Mouse (Mus musculus) forebrain, embryonic 13.5 days (tissue): ENCODE measurements around the gene Nfkbie. TPM values are rescaled to one million over a fixed set of nuclear protein-coding genes. Genes with fewer than 3 reads are reported as not detected.

ENCODE experiments used
- ATAC-seq: fragments of 200-750 bp; cut with Nextera tagmentation; 2 replicates; pipeline ENCODE4 v1.8.0; 2017
- H3K27ac ChIP-seq: fragments of 300-500 bp; sonication (generic); 2 replicates; pipeline ENCODE4 v1.5.1; 2015; ENCODE audit warnings: inconsistent platforms, mild to moderate bottlenecking, moderate library complexity
- H3K27me3 ChIP-seq: fragments of 300-500 bp; sonication (generic); 2 replicates; pipeline ENCODE4 v1.6.1; 2015; ENCODE audit warnings: mild to moderate bottlenecking, inconsistent platforms
- H3K36me3 ChIP-seq: fragments of 300-500 bp; sonication (generic); 2 replicates; pipeline ENCODE4 v1.6.1; 2015; ENCODE audit warnings: mild to moderate bottlenecking, inconsistent platforms; ENCODE audit not compliant: poor library complexity, severe bottlenecking
- H3K4me1 ChIP-seq: fragments of 300-500 bp; sonication (generic); 2 replicates; pipeline ENCODE4 v1.6.1; 2015; ENCODE audit warnings: inconsistent platforms
- H3K4me2 ChIP-seq: fragments of 300-500 bp; sonication (generic); 2 replicates; pipeline ENCODE4 v1.6.1; 2015; ENCODE audit warnings: inconsistent platforms, mild to moderate bottlenecking, moderate library complexity
- H3K4me3 ChIP-seq: fragments of 300-500 bp; sonication (generic); 2 replicates; pipeline ENCODE4 v1.5.1; 2015; ENCODE audit warnings: mild to moderate bottlenecking, inconsistent platforms
- H3K9ac ChIP-seq: fragments of 300-500 bp; sonication (generic); 2 replicates; pipeline ENCODE4 v1.6.1; 2015; ENCODE audit warnings: mild to moderate bottlenecking, inconsistent platforms
- H3K9me3 ChIP-seq: fragments of 300-500 bp; sonication (generic); replicated peaks from 2 replicates; pipeline ENCODE4 v1.6.1; 2016; ENCODE audit warnings: inconsistent platforms
- WGBS: fragments of 180-500 bp; shearing (Covaris S2); methylation state at CpG from one replicate; pipeline ENCODE4 v1.1.7; 2015; 5-methylcytosine and 5-hydroxymethylcytosine counted together
- polyA plus RNA-seq: library from polyadenylated mRNA; unstranded; fragments of >200 nt; fragmentation: Nextera tagmentation; extraction: Ambion mirVana; gene quantifications from 2 replicates; pipeline ENCODE4 v1.2.1, GENCODE M21; 2015

Nfkbie gene
- polyA plus RNA-seq, 1 experiment from 2014 or later: 5.1 TPM

DNA sequence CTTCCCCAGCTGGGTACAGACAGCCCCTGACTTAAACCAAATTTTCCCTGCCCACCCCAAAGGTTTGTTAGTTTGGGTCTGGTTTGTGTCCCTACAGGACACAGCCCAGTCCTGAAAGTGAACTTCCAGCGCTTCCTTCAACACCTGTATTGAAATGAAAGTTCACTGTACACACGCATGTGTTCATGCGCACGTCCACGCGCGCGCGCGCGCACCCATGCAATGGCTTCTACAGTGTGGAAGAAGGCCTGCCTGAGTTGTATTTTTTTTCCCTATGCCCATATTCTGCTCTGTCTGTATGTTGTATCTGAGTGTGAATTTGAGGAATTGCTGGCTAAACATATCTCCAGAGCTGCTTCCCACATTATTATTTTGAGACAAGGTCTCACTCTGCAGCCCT is 9.6 kb downstream of the Nfkbie start:
- H3K9me3 ChIP-seq: no peaks in the 10 kb centered on the region
- peaks cover 48% of the 10 kb centered on the region for H3K4me1 ChIP-seq
- H3K36me3 ChIP-seq: peaks cover 47% of the 10 kb centered on the region
- no peaks in the 10 kb centered on the region for H3K27me3 ChIP-seq
- H3K4me2 ChIP-seq: peak overlapping the region; percentile 98
- WGBS: 92% methylated on average over 11 of the region's 11 CpGs
- peak overlapping the region; percentile 78; the same call in 1 of the 2 replicates for H3K27ac ChIP-seq
- H3K9ac ChIP-seq: peak overlapping the region; percentile 94
- peak overlapping the region; percentile 80 for H3K4me3 ChIP-seq
- no peak for ATAC-seq

DNA sequence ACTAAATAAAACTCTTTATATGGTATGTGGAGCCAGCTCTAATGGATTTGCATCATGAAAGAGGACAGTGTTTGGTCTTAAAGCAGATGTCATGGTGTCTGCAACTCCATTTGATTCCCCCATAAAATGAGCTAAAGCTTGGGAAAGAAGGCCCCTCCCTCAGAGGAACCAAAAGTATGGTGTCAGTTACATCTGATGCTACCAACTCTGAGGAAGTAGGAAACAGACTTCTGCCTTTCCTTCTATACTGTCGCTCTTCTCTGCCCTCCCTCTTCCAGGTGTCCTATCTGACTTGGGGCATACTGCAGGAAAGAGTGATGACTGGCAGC is 10.5 kb downstream of the Nfkbie start:
- 83% methylated on average over 1 of the region's 1 CpGs for WGBS
- Histone ChIP-seq H3K27me3 (no peaks in the 10 kb centered on the region), H3K4me3 (no peak overlapping the region), H3K27ac (0 out of 2 replicates have a peak overlapping the region, but pooled peaks have one; percentile 6), H3K9me3 (no peaks in the 10 kb centered on the region), H3K36me3 (peaks cover 56% of the 10 kb centered on the region), H3K4me1 (peaks cover 57% of the 10 kb centered on the region), H3K4me2 (0 out of 2 replicates have a peak overlapping the region, but pooled peaks have one; percentile 98), H3K9ac (no peak overlapping the region)
- ATAC-seq: no peak

DNA sequence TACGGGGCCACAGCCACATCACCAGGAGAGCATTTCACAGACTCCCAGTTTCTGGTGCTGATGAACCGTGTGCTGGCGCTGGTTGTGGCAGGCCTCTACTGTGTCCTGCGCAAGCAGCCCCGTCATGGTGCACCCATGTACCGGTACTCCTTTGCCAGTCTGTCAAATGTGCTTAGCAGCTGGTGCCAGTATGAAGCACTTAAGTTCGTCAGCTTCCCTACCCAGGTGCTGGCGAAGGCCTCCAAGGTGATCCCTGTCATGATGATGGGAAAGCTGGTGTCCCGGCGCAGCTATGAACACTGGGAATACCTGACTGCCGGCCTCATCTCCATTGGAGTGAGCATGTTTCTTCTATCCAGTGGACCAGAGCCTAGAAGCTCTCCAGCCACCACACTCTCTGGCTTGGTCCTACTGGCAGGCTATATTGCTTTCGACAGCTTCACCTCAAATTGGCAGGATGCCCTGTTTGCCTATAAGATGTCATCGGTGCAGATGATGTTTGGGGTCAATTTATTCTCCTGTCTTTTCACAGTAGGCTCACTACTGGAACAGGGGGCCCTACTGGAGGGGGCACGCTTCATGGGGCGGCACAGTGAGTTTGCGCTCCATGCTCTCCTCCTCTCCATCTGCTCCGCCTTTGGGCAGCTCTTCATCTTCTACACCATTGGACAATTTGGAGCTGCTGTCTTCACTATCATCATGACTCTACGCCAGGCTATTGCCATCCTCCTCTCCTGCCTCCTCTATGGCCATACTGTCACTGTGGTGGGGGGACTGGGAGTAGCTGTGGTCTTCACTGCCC is 11.1 kb downstream of the Nfkbie start:
- Histone ChIP-seq H3K27ac (peak overlapping the region; percentile 61; the same call in 1 of the 2 replicates), H3K4me2 (0 out of 2 replicates have a peak overlapping the region, but pooled peaks have one; percentile 1), H3K4me3 (no peak overlapping the region), H3K4me1 (peaks cover 63% of the 10 kb centered on the region), H3K9me3 (no peaks in the 10 kb centered on the region), H3K27me3 (no peaks in the 10 kb centered on the region), H3K36me3 (peaks cover 61% of the 10 kb centered on the region), H3K9ac (0 out of 2 replicates have a peak overlapping the region, but pooled peaks have one; percentile 8)
- ATAC-seq: no peak
- WGBS: 68% methylated on average over 18 of the region's 18 CpGs

GRCm38 (mm10) chr17:45567162-45567601 is 11.7 kb downstream of the Nfkbie start:
- Histone ChIP-seq H3K27me3 (no peaks in the 10 kb centered on the region), H3K36me3 (peaks cover 63% of the 10 kb centered on the region), H3K9me3 (no peaks in the 10 kb centered on the region), H3K4me3 (no peak overlapping the region), H3K9ac (no peak overlapping the region), H3K27ac (peak overlapping the region; percentile 61; the same call in 1 of the 2 replicates), H3K4me1 (peaks cover 68% of the 10 kb centered on the region), H3K4me2 (0 out of 2 replicates have a peak overlapping the region, but pooled peaks have one; percentile 1)
- WGBS: 32% methylated on average over 4 of the region's 4 CpGs
- no peak for ATAC-seq

GRCm38 (mm10) chr17:45568990-45569389 is 13.5 kb downstream of the Nfkbie start:
- ATAC-seq: no peak
- H3K4me2 ChIP-seq: no peak overlapping the region
- H3K27me3 ChIP-seq: no peaks in the 10 kb centered on the region
- H3K9me3 ChIP-seq: no peaks in the 10 kb centered on the region
- peaks cover 68% of the 10 kb centered on the region for H3K4me1 ChIP-seq
- peaks cover 63% of the 10 kb centered on the region for H3K36me3 ChIP-seq
- H3K9ac ChIP-seq: no peak overlapping the region; the same call in 1 of the 2 replicates
- no peak overlapping the region for H3K4me3 ChIP-seq
- 87% methylated on average over 12 of the region's 12 CpGs for WGBS
- H3K27ac ChIP-seq: no peak overlapping the region; the same call in 1 of the 2 replicates

DNA sequence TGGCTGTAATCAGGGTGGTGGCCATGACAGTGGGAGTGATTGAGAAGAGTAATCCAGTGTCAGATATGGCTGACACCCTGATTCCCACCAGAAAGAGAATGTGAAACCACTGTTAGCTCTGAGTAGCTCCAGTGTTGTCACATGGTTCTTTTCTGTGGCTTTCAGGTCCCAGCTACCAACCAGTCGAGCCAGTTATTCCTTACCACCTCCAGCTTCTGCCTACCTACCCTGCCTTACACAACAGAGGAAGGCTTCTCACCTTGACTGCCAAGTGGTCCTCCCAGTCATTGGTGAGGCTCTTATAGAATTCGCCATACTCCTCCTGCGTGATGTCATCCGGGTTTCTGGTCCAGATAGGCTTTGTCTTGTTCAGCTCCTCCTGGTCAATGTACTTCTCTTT is 14.5 kb downstream of the Nfkbie start:
- H3K4me2 ChIP-seq: no peak overlapping the region
- no peaks in the 10 kb centered on the region for H3K9me3 ChIP-seq
- H3K27ac ChIP-seq: no peak overlapping the region
- no peak for ATAC-seq
- no peak overlapping the region for H3K4me3 ChIP-seq
- H3K9ac ChIP-seq: no peak overlapping the region
- H3K36me3 ChIP-seq: peaks cover 63% of the 10 kb centered on the region
- 85% methylated on average over 4 of the region's 4 CpGs for WGBS
- no peaks in the 10 kb centered on the region for H3K27me3 ChIP-seq
- peaks cover 71% of the 10 kb centered on the region for H3K4me1 ChIP-seq

DNA sequence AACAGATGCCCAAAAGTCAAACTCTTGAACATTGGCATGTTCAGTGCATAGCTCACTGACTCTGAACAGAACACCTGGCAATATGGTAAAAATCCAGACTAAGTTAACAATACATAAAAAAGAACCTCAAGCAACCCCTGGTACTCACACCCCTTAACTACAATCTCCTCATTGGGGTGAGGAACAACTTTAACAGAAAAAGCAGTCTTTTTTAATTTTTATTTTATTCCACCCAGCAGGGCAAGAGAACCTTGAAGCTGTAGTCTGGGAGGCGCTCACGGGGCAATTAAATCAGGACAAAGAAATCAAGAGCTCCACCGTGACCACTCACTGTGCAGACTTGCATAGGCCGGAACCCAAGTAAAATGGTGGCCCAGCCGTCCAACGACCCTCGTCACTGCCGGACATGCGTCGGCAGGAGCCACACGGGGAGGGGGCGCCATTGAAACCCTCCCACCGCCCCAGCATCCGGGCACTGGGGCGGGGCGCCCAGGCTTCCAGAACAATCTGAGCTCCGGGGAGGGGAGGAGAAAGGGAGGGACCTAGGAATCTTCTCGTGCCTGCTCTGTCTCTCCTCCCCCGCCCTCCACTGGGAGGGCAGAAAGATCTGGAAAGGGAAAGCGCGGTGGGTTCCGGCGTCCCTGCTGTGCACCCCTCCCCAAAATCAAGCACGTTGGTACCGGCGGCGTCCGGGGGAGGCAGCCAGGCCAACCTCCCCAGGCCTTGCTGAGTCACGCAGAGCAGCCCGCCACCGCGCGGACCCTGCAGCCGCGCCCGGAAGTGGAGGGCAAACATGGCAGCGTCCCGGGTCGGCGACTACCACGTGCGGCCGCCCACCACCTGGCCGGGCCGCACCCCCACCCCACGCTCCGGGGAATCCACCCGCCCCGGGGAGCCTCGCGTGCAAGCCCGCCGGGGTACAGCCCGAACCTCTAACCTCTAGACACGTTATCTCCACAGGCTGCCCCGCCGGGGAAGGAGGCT is 16.9 kb downstream of the Nfkbie start:
- Histone ChIP-seq H3K27me3 (no peaks in the 10 kb centered on the region), H3K4me1 (peaks cover 57% of the 10 kb centered on the region), H3K4me3 (peak overlapping the region; percentile 99), H3K9ac (peak overlapping the region; percentile 99), H3K27ac (peak overlapping the region; percentile 99), H3K4me2 (peak overlapping the region; percentile 91), H3K9me3 (no peaks in the 10 kb centered on the region), H3K36me3 (peaks cover 43% of the 10 kb centered on the region)
- peak; percentile 56 for ATAC-seq
- WGBS: under 1% methylated on average over 55 of the region's 57 CpGs

DNA sequence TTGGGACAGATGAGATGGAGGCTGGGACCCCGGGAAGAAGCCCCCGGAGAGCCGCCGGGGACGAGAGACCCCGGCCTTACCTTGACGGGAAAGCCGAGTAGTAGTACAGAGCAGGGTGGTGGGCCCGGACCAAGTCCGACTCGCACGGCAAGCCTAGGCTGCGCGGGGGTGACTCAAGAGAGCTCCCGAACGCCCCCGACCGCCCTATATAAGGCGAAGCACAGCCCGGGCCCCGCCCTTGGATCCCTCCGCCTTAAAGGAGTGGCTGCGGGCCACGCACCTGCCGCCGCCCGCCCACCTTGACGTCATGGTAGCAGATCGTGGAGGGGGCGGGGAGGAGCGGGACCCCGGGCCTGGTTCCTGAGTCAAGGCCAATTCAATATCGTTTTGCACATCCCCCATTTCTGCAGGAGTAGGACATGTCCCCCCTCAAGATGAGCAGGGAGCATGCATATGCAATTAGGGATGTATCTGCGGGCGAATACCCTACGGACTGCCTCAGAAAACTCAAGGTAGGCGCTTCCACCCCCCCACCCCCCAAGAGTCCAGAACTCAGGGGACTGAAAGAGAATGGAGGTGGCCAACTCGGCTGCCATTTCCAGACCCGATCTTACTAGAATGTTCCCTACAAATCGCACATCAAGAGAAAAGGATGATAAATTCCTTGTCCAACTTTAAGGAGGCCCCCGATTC is 17.7 kb downstream of the Nfkbie start, which contains the start of gene Hsp90ab1:
Gene Hsp90ab1, minus strand, starts transcription at position 185 of the 693 bp plus-strand sequence.
- Histone ChIP-seq H3K27ac (peak within 1 kb of the TSS; percentile 99), H3K4me1 (peaks cover 51% of the 10 kb centered on the region), H3K27me3 (no peaks in the 10 kb centered on the region), H3K9ac (peak within 1 kb of the TSS; percentile 99), H3K36me3 (peaks cover 35% of the 10 kb centered on the region), H3K9me3 (no peaks in the 10 kb centered on the region), H3K4me3 (peak within 1 kb of the TSS; percentile 99), H3K4me2 (peak within 1 kb of the TSS; percentile 91)
- WGBS: under 1% methylated on average over 40 of the region's 41 CpGs
- ATAC-seq: peak; percentile 81

- peaks cover 30% of the 10 kb centered on the region for H3K36me3 ChIP-seq
- H3K4me2 ChIP-seq: peak overlapping the region; percentile 91
- peak overlapping the region; percentile 99 for H3K4me3 ChIP-seq
- H3K27ac ChIP-seq: peak overlapping the region; percentile 99
- H3K4me1 ChIP-seq: peaks cover 45% of the 10 kb centered on the region
- 0% methylated on average over 18 of the region's 18 CpGs for WGBS
- no peaks in the 10 kb centered on the region for H3K27me3 ChIP-seq
- ATAC-seq: peak; percentile 67
- no peaks in the 10 kb centered on the region for H3K9me3 ChIP-seq
- peak overlapping the region; percentile 99 for H3K9ac ChIP-seq
Observed at GRCm38 (mm10) chr17:45573780-45574123, 18.2 kb downstream of the Nfkbie start.

DNA sequence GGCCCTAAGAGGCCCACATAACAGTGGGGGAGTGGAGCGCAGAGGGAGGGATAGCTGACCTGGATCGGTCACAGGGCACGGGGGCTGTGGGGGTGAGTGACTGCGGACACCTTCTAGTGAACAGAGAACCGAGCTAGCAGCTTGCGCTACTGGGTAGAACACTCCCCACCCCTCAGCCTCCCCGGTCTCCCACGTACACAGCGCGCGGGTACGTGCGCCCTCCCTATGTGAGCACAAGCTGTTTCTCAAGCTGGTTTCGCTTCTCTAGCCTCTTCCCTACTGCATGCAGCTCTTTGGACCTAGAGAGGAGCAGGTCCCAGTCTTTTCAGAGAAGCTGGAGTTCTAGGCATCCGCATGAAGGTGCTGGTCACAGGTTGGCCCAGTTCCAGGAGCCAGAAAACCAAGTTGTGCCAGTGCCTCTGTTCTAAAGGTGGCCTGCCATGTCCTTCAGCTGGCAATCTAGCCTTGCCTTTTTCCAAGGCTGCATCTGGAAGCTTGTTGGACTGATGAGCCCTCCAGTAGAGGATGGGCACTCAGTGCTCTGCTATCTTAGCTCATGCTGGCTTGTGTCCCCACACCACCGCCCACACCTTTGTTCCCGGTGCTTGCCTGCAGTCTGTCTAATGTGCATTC is 18.7 kb downstream of the Nfkbie start:
- Histone ChIP-seq H3K4me3 (peak overlapping the region; percentile 99), H3K4me1 (peaks cover 41% of the 10 kb centered on the region), H3K27ac (peak overlapping the region; percentile 99), H3K4me2 (peak overlapping the region; percentile 91), H3K36me3 (peaks cover 25% of the 10 kb centered on the region), H3K9ac (peak overlapping the region; percentile 99), H3K27me3 (no peaks in the 10 kb centered on the region), H3K9me3 (no peaks in the 10 kb centered on the region)
- WGBS: under 1% methylated on average over 13 of the region's 17 CpGs
- ATAC-seq: peak; percentile 72
